Mouse (Mus musculus) induced T-regulatory cell, adult 2 months (primary cell): ENCODE measurements around the gene Htt.
A peak's percentile ranks its signal among the peaks of the same experiment; 100 is the strongest.

ENCODE experiments used
- DNase-seq: peaks from one replicate; pipeline ENCODE4 v3.0.0-alpha.2; 2012; ENCODE audit warnings: low read depth

Gene Htt

GRCm38 (mm10) chr5:34896697-34897453 lies 135.3 kb downstream of the Htt start:
- no peak for DNase-seq

- no peak for DNase-seq
Observed at GRCm38 (mm10) chr5:34899787-34900469, 138.4 kb downstream of the Htt start.

DNA sequence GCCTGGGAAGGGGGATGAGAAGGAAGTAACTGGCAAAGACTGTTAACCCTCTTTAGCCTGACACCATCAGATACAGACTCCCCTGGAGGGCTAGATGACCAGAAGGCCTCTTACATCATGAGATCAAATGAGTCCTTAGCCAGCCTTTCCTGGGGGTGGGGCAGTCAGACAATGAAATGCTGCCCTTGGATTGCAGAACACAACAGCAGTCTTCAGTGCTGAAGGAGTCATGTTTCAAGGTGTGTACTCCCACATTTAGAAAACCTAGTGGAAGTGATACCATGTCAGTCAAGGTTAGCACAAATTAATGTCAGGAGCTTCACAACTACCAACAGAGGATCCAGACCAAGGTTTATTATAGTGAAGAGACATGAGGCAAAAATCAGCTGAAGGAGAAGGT lies 140.8 kb downstream of the Htt start:
- no peak for DNase-seq

DNA sequence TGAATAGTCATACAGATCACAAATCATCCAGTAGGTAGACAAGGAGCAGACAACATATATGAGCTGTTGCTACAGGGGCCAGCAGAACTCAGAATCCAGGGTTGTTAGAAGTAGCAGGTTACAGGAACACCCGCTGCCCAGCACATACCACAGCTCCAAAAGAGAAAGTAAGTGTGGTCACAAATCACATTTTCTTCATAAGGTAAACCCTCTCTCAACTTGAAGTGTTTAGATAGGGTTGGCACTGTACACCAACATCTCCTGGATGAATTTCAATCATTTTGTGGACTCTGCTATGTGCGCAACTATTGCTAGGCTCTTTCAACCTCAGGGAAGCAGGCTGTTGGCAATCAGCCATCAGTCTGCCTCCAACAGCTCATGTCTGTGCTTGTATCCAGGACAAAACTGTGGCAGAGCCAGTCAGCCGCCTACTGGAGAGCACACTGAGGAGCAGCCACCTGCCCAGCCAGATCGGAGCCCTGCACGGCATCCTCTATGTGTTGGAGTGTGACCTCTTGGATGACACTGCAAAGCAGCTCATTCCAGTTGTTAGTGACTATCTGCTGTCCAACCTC lies 141.4 kb downstream of the Htt start:
- no peak for DNase-seq

DNA sequence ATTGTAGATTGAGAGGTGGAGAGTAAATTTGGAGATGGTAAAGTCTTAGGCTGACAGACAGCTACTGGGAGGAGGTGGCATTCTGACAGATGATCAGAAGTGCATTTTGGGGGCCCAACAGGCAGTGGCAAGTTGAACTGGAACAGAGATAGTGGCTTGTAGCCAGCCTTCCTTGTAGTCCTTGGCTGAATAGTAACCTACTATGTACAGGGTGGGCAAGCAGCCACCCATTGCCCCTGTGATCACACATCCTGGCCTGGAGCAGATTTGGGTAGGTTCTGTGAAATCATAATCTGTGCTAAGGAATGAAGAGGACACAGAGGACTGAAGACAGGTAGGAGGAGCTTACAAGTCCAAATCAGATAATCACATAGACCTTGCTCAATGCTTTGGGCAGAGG lies 142.9 kb downstream of the Htt start:
- no peak for DNase-seq

GRCm38 (mm10) chr5:34907230-34907629 lies 145.7 kb downstream of the Htt start:
- DNase-seq = no peak

- DNase-seq = no peak
Observed at GRCm38 (mm10) chr5:34907910-34908725, 146.6 kb downstream of the Htt start, which contains the start of gene Msantd1. Gene Msantd1, plus strand, starts transcription at chr5:34908012.

DNA sequence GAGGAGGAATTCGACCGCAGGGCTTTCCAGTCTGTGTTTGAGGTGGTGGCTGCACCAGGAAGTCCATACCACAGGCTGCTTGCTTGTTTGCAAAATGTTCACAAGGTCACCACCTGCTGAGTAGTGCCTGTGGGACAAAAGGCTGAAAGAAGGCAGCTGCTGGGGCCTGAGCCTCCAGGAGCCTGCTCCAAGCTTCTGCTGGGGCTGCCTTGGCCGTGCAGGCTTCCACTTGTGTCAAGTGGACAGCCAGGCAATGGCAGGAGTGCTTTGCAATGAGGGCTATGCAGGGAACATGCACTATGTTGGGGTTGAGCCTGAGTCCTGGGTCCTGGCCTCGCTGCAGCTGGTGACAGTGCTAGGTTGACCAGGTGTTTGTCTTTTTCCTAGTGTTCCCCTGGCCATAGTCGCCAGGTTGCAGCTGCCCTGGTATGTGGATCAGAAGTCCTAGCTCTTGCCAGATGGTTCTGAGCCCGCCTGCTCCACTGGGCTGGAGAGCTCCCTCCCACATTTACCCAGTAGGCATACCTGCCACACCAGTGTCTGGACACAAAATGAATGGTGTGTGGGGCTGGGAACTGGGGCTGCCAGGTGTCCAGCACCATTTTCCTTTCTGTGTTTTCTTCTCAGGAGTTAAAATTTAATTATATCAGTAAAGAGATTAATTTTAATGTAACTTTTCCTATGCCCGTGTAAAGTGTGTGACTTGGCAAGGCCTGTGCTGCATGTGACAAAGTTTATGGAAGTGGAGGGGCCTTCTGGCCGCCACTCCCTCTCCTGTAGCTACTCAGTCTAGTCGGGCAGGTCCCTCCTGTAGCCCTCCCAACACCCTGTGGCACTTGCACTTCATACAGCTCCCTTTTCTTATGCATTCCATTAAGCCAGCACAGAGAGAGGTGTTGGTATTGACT lies 147.4 kb downstream of the Htt start:
- no peak for DNase-seq

DNA sequence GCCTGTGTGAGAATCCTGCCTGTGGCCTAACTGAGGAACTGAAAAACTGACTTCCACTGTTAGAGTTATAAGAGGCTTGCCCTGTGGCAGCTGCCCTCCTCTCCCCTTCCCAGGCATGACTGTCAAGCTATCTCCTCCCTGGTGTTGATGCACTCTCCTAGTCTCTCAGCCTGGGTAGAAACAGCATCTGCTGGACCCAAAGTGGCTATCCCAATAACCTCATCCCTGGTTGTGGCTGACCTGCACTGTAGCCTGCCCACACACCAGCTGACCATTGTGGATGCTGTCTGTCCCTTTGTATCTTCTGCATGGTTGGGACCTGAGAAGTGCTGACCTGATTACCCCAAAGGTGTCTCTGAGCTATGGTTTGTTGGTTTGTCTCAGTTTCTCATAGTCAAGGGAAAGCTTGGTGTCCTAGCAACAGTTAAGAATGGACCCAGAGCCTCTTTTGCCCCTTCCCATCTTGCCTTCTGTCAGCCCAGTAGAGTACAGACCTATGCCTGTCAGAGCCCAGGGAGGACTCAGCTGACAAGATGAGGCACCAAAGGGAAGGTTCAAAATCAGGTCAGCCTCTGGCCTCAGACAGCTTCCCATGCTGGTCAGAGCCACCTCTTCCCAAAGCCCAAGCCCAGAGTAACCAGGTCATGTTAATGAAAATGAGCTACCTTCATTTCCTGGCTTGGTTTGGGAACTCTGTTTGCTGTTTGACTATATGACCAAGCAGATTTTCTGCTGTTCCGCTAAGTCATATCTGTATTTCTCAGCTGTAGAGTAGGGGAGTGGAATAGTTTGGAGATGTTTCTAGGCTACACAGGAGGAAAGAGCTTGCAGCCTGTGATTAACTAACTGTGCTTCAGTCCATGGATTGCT lies 148.3 kb downstream of the Htt start:
- no peak for DNase-seq

DNA sequence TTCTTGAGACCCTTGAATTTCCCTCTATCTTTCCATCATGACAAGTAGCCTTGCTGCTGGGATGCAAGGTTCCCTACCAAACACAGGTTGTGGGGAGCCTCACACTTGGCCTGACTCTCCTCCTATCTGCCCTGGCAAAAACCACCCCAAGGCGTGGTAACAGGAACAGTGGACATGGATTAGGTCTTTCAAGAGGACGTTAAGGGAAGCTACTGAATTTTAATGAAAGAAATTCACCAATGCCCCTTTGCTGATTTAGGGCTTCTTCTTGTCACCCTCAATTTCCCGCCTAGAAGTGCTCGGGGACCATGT lies 148.9 kb downstream of the Htt start:
- no peak for DNase-seq

DNA sequence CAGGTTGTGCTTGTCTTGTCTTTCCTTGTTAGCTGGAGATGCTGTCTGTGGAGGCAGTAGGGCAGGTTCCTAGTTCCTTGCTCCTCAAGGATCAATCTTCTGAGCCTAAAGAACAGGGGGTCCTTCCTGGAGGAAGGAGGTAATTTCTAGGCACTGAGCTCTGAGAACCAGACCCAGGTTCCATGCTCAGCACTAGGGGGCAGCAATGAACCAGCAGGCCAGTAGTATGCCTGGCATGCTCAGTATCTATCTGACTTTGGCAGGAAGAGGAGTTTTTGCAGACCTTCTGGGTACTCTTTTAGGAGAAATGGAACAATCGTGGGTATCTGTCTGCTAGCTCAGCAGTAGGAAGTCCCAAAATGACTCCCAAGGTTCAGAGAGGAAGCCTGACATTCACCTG lies 154.3 kb downstream of the Htt start:
- DNase-seq = peak; percentile 67

DNA sequence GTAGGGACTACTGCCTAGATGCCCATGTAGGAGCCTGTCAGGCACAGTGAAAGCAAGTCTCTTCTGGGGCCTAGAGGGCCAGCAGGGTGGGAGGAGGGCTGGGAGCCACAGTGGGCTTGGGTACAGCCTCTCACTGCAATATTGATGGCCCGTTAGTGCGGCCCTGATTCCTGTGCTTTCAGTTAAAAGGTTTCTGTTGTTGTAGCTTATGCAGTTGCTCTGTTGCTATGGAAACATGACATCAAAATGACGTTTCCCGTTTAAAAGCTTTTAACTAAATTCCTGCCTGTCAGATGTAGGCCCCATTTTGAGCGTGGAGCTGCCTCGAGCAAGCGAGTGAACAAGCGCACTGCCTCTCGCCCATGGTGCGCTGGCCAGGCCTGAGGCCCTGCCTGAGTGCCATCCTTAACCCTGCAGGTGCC lies 155.7 kb downstream of the Htt start:
- DNase-seq = no peak

DNA sequence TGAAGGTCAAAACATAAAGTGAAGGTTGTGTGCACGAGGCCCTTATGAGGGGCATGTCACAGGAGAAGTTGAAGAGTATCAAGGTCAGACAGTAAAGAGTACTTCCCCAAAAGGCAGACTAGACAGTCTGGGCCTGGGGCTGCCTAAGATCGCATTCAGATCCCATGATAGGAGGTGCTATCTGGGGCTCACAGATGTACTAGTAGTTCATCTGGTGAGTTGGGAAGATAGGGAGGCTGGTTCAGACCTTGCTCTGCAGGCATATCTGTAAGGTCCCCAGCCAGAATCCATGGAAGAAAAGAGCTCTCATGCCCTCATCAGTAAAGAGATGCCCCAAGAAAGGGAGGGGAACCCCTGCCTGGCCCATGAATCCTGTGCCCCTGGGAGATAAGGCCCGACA lies 157.2 kb downstream of the Htt start:
- DNase-seq = no peak

- no peak for DNase-seq
Observed at GRCm38 (mm10) chr5:34922531-34922930, 161.0 kb downstream of the Htt start.

GRCm38 (mm10) chr5:34923920-34924319 lies 162.4 kb downstream of the Htt start:
- no peak for DNase-seq

DNA sequence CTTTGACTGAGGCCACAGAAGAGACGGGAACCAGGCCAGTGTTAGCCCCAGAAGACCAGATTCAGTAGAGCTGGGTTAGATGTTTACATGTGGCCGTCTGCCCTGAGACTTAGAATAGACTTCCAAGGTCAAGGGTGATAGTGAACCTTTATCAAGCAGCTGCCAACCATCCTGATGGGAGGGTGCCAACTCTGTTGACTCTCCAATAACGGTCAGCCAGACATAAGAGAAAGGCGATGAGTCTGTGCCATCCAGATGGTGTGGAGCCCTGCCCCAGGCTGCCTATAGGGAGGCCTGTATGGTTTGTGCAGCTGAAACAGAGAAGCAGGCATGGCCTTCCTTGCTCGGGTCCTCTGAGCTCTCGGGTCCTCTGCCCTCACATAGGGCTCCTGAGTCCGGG lies 163.0 kb downstream of the Htt start:
- DNase-seq = no peak

DNA sequence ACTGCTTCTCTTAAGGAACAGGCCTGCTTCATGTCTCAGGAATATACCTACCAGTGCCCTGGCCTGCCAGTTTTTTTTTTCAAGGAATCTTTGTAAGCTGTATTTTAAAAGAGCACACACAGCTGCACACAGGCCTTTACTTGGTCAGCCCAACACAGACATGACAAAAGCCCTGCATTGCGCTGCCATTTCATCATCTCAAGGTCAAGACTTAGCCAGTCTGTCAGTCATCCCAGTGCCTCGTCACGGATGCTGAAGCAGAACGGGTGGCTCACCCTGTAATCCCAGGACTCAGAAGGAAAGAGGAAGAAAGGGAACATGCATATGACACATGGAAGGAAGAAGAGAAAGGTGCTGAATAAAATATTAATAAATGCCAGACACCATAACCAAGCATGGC lies 166.1 kb downstream of the Htt start:
- DNase-seq = no peak

DNA sequence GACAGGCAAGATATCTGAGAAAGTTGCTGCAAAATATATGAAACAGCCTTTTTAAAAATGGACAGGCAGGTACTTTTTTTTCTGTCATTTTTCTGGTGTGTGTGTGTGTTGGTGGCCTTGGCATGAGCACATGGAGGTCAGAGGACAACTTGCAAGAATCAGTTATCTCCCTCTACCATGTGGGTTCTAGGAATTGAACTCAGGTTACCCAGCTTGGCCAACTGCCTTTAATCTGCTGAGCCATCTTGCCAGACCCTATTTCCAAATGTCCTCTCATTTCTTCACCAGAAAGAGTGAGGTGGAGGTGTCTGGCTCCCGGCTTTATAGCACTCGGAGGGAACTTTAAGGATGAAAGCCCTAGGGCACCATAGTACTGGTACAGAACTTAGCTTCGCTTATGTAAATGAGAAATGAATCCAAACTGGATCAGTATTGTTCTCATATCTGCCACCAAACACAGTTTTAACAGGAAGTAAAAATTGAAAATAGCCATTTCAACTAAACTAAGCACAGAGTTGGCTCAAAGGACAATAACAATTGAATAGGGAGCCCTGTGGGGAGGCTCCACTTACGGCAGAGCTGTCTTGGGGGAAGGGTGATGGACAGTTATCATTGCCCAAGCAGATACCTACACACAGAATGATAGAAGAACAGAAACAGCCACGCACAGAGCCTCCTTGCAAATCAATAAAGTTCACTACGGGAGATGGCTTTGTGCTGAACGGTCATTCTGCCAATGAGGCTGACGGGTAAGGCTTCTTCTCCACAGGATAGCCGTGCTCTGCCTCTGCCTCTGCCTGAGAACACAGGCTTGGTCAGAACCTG lies 168.8 kb downstream of the Htt start:
- no peak for DNase-seq

- DNase-seq = no peak
Observed at GRCm38 (mm10) chr5:34931091-34931490, 169.6 kb downstream of the Htt start.
